Mouse (Mus musculus) midbrain, embryonic 11.5 days (tissue): Measurements from ENCODE around the gene Kcnk13. TPM values are rescaled to one million over a fixed set of nuclear protein-coding genes. Genes with fewer than 3 reads are reported as not detected.

Source experiments
- ATAC-seq: fragments of 200-750 bp; cut with Nextera tagmentation; 2 replicates; pipeline ENCODE4 v1.8.0; 2017; ENCODE audit warnings: moderate TSS enrichment, moderate library complexity; ENCODE audit not compliant: low FRiP score
- DNase-seq: peaks from one replicate; pipeline ENCODE4 v3.0.0; 2015; ENCODE audit warnings: low spot score; ENCODE audit errors: missing footprints
- H3K27ac ChIP-seq: fragments of 300-500 bp; sonication (generic); 2 replicates; pipeline ENCODE4 v1.5.1; 2014; ENCODE audit warnings: low read depth, low read length
- H3K27me3 ChIP-seq: fragments of 300-500 bp; sonication (generic); 2 replicates; pipeline ENCODE4 v1.6.1; 2014; ENCODE audit warnings: mild to moderate bottlenecking, low read length, moderate library complexity, mixed read lengths; ENCODE audit not compliant: control insufficient read depth, insufficient read depth
- H3K36me3 ChIP-seq: fragments of 300-500 bp; sonication (generic); 2 replicates; pipeline ENCODE4 v1.6.1; 2014; ENCODE audit warnings: mild to moderate bottlenecking, low read length, moderate library complexity, mixed read lengths; ENCODE audit not compliant: control insufficient read depth, insufficient read depth
- H3K4me1 ChIP-seq: fragments of 300-500 bp; sonication (generic); 2 replicates; pipeline ENCODE4 v1.6.1; 2014; ENCODE audit warnings: low read length; ENCODE audit not compliant: control insufficient read depth, insufficient read depth
- H3K4me2 ChIP-seq: fragments of 300-500 bp; sonication (generic); 2 replicates; pipeline ENCODE4 v1.6.1; 2014; ENCODE audit warnings: mild to moderate bottlenecking, moderate library complexity
- H3K4me3 ChIP-seq: fragments of 300-500 bp; sonication (generic); 2 replicates; pipeline ENCODE4 v1.5.1; 2014; ENCODE audit warnings: low read depth, low read length
- H3K9ac ChIP-seq: fragments of 300-500 bp; sonication (generic); 2 replicates; pipeline ENCODE4 v1.6.1; 2014; ENCODE audit warnings: low read length
- H3K9me3 ChIP-seq: fragments of 300-500 bp; sonication (generic); 2 replicates; pipeline ENCODE4 v1.6.1; 2016; ENCODE audit warnings: low read length; ENCODE audit not compliant: control insufficient read depth
- WGBS: fragments of 180-500 bp; shearing (Covaris S2); extraction: QIAGEN DNeasy Blood & Tissue Kit; methylation state at CpG from one replicate; pipeline ENCODE4 v1.1.7; 2014; 5-methylcytosine and 5-hydroxymethylcytosine counted together
- polyA plus RNA-seq: library from polyadenylated mRNA; unstranded; fragments of >200 nt; fragmentation: Nextera tagmentation; extraction: Ambion mirVana; gene quantifications from 2 replicates; pipeline ENCODE4 v1.2.1, GENCODE M21; 2014

The Kcnk13 gene
- polyA plus RNA-seq, 1 experiment from 2014 or later, result 0.18 TPM

- no peaks in the 10 kb centered on the region for H3K9me3 ChIP-seq
- 76% methylated on average over 4 of the region's 4 CpGs for WGBS
- no peak overlapping the region for H3K9ac ChIP-seq
- no peaks in the 10 kb centered on the region for H3K27me3 ChIP-seq
- H3K27ac ChIP-seq, result no peak overlapping the region
- H3K36me3 ChIP-seq, result no peaks in the 10 kb centered on the region
- DNase-seq, result no peak
- no peak overlapping the region for H3K4me2 ChIP-seq
- no peaks in the 10 kb centered on the region for H3K4me1 ChIP-seq
- no peak overlapping the region for H3K4me3 ChIP-seq
- no peak for ATAC-seq
Observed at GRCm38 (mm10) chr12:100073201-100073672, 108.9 kb downstream of the Kcnk13 start.

- H3K4me3 ChIP-seq, result no peak overlapping the region
- no peaks in the 10 kb centered on the region for H3K27me3 ChIP-seq
- DNase-seq (no peak), ATAC-seq (no peak)
- H3K9me3 ChIP-seq, result no peaks in the 10 kb centered on the region
- no peak overlapping the region for H3K27ac ChIP-seq
- H3K4me2 ChIP-seq, result no peak overlapping the region
- no peaks in the 10 kb centered on the region for H3K36me3 ChIP-seq
- no peaks in the 10 kb centered on the region for H3K4me1 ChIP-seq
- no peak overlapping the region for H3K9ac ChIP-seq
- WGBS, result 92% methylated on average over 4 of the region's 4 CpGs
Observed at GRCm38 (mm10) chr12:100075715-100076114, 111.4 kb downstream of the Kcnk13 start.

GRCm38 (mm10) chr12:100079636-100080286 is 115.5 kb downstream of the Kcnk13 start:
- DNase-seq (no peak), ATAC-seq (no peak)
- Histone ChIP-seq H3K27ac (no peak overlapping the region), H3K4me3 (no peak overlapping the region), H3K36me3 (no peaks in the 10 kb centered on the region), H3K27me3 (no peaks in the 10 kb centered on the region), H3K4me1 (no peaks in the 10 kb centered on the region), H3K9me3 (no peaks in the 10 kb centered on the region), H3K4me2 (no peak overlapping the region), H3K9ac (no peak overlapping the region)
- 83% methylated on average over 8 of the region's 8 CpGs for WGBS

- H3K4me3 ChIP-seq, result no peak overlapping the region
- no peak overlapping the region for H3K27ac ChIP-seq
- ATAC-seq (no peak), DNase-seq (peak; percentile 73)
- 89% methylated on average over 3 of the region's 3 CpGs for WGBS
- H3K9me3 ChIP-seq, result no peaks in the 10 kb centered on the region
- H3K4me1 ChIP-seq, result no peaks in the 10 kb centered on the region
- no peak overlapping the region for H3K9ac ChIP-seq
- H3K4me2 ChIP-seq, result no peak overlapping the region
- no peaks in the 10 kb centered on the region for H3K27me3 ChIP-seq
- H3K36me3 ChIP-seq, result no peaks in the 10 kb centered on the region
Observed at GRCm38 (mm10) chr12:100088026-100088425, 123.7 kb downstream of the Kcnk13 start.

GRCm38 (mm10) chr12:100089265-100089664 is 125.0 kb downstream of the Kcnk13 start:
- DNase-seq, result no peak
- no peaks in the 10 kb centered on the region for H3K9me3 ChIP-seq
- no peak for ATAC-seq
- 90% methylated on average over 5 of the region's 5 CpGs for WGBS
- H3K4me2 ChIP-seq, result no peak overlapping the region
- H3K4me1 ChIP-seq, result no peaks in the 10 kb centered on the region
- H3K27me3 ChIP-seq, result no peaks in the 10 kb centered on the region
- no peak overlapping the region for H3K4me3 ChIP-seq
- no peaks in the 10 kb centered on the region for H3K36me3 ChIP-seq
- H3K9ac ChIP-seq, result no peak overlapping the region
- H3K27ac ChIP-seq, result no peak overlapping the region

- Histone ChIP-seq H3K4me1 (no peaks in the 10 kb centered on the region), H3K4me2 (no peak overlapping the region), H3K4me3 (no peak overlapping the region), H3K9ac (no peak overlapping the region), H3K27ac (no peak overlapping the region), H3K9me3 (no peaks in the 10 kb centered on the region), H3K36me3 (no peaks in the 10 kb centered on the region), H3K27me3 (no peaks in the 10 kb centered on the region)
- ATAC-seq (no peak), DNase-seq (peak; percentile 64)
- 89% methylated on average over 4 of the region's 4 CpGs for WGBS
Observed at GRCm38 (mm10) chr12:100090750-100091149, 126.5 kb downstream of the Kcnk13 start.

GRCm38 (mm10) chr12:100093046-100093445 is 128.7 kb downstream of the Kcnk13 start:
- no peak overlapping the region for H3K27ac ChIP-seq
- WGBS, result 89% methylated on average over 11 of the region's 11 CpGs
- no peaks in the 10 kb centered on the region for H3K4me1 ChIP-seq
- H3K36me3 ChIP-seq, result no peaks in the 10 kb centered on the region
- no peak for ATAC-seq
- H3K9me3 ChIP-seq, result no peaks in the 10 kb centered on the region
- H3K4me3 ChIP-seq, result no peak overlapping the region
- no peaks in the 10 kb centered on the region for H3K27me3 ChIP-seq
- H3K9ac ChIP-seq, result no peak overlapping the region
- peak; percentile 56 for DNase-seq
- H3K4me2 ChIP-seq, result no peak overlapping the region

GRCm38 (mm10) chr12:100099971-100100706 is 135.8 kb downstream of the Kcnk13 start:
- WGBS, result 63% methylated on average over 3 of the region's 3 CpGs
- ATAC-seq (peak; percentile 48; the same call in 1 of the 2 replicates), DNase-seq (peak; percentile 69)
- H3K27ac ChIP-seq, result no peak overlapping the region
- H3K4me2 ChIP-seq, result no peak overlapping the region
- no peaks in the 10 kb centered on the region for H3K36me3 ChIP-seq
- H3K4me1 ChIP-seq, result no peaks in the 10 kb centered on the region
- no peaks in the 10 kb centered on the region for H3K27me3 ChIP-seq
- no peaks in the 10 kb centered on the region for H3K9me3 ChIP-seq
- H3K4me3 ChIP-seq, result no peak overlapping the region
- no peak overlapping the region for H3K9ac ChIP-seq

GRCm38 (mm10) chr12:100100707-100101030 is 136.4 kb downstream of the Kcnk13 start:
- ATAC-seq (peak; percentile 38; the same call in 1 of the 2 replicates), DNase-seq (peak; percentile 33)
- H3K4me3 ChIP-seq, result no peak overlapping the region
- no peaks in the 10 kb centered on the region for H3K27me3 ChIP-seq
- no peak overlapping the region for H3K9ac ChIP-seq
- no peaks in the 10 kb centered on the region for H3K36me3 ChIP-seq
- 63% methylated on average over 3 of the region's 3 CpGs for WGBS
- H3K9me3 ChIP-seq, result no peaks in the 10 kb centered on the region
- no peak overlapping the region for H3K27ac ChIP-seq
- H3K4me1 ChIP-seq, result no peaks in the 10 kb centered on the region
- H3K4me2 ChIP-seq, result no peak overlapping the region
